Mouse (Mus musculus) midbrain, embryonic 13.5 days (tissue): ENCODE results near the gene Ostm1. TPM values are rescaled to one million over a fixed set of nuclear protein-coding genes. Genes with fewer than 3 reads are reported as not detected.

Source experiments
- ATAC-seq: fragments of 200-750 bp; cut with Nextera tagmentation; 2 replicates; pipeline ENCODE4 v1.8.0; 2017; ENCODE audit warnings: mild to moderate bottlenecking, moderate TSS enrichment, moderate library complexity
- H3K27ac ChIP-seq: fragments of 300-500 bp; sonication (generic); 2 replicates; pipeline ENCODE4 v1.5.1; 2015; ENCODE audit warnings: inconsistent platforms, mild to moderate bottlenecking, moderate library complexity
- H3K27me3 ChIP-seq: fragments of 300-500 bp; sonication (generic); 2 replicates; pipeline ENCODE4 v1.6.1; 2015; ENCODE audit warnings: mild to moderate bottlenecking, inconsistent platforms
- H3K36me3 ChIP-seq: fragments of 300-500 bp; sonication (generic); 2 replicates; pipeline ENCODE4 v1.6.1; 2015; ENCODE audit warnings: mild to moderate bottlenecking, inconsistent platforms
- H3K4me1 ChIP-seq: fragments of 300-500 bp; sonication (generic); replicated peaks from 2 replicates; pipeline ENCODE4 v1.6.1; 2015; ENCODE audit warnings: inconsistent platforms
- H3K4me2 ChIP-seq: fragments of 300-500 bp; sonication (generic); replicated peaks from 2 replicates; pipeline ENCODE4 v1.6.1; 2015; ENCODE audit warnings: moderate library complexity, mild to moderate bottlenecking, inconsistent platforms
- H3K4me3 ChIP-seq: fragments of 300-500 bp; sonication (generic); replicated peaks from 2 replicates; pipeline ENCODE4 v1.5.1; 2015; ENCODE audit warnings: mild to moderate bottlenecking, inconsistent platforms
- H3K9ac ChIP-seq: fragments of 300-500 bp; sonication (generic); replicated peaks from 2 replicates; pipeline ENCODE4 v1.6.1; 2015; ENCODE audit warnings: mild to moderate bottlenecking, inconsistent platforms
- H3K9me3 ChIP-seq: fragments of 300-500 bp; sonication (generic); 2 replicates; pipeline ENCODE4 v1.6.1; 2016; ENCODE audit warnings: mild to moderate bottlenecking, inconsistent platforms
- WGBS: fragments of 180-500 bp; shearing (Covaris S2); methylation state at CpG from one replicate; pipeline ENCODE4 v1.1.7; 2015; 5-methylcytosine and 5-hydroxymethylcytosine counted together
- polyA plus RNA-seq: library from polyadenylated mRNA; unstranded; fragments of >200 nt; fragmentation: Nextera tagmentation; extraction: Ambion mirVana; gene quantifications from 2 replicates; pipeline ENCODE4 v1.2.1, GENCODE M21; 2015

Gene Ostm1
- polyA plus RNA-seq, 1 experiment from 2014 or later = 37.4 TPM

- Histone ChIP-seq H3K9me3 (peaks cover 21% of the 10 kb centered on the region), H3K36me3 (no peaks in the 10 kb centered on the region), H3K4me3 (no peak overlapping the region), H3K27ac (no peak overlapping the region), H3K27me3 (peaks cover 19% of the 10 kb centered on the region; the same call in 1 of the 2 replicates), H3K4me2 (no peak overlapping the region), H3K9ac (no peak overlapping the region), H3K4me1 (no peaks in the 10 kb centered on the region)
- no peak for ATAC-seq
- WGBS = 70% methylated on average over 2 of the region's 2 CpGs
Observed at GRCm38 (mm10) chr10:42604874-42605273, 21.3 kb downstream of the Ostm1 start.

- no peaks in the 10 kb centered on the region for H3K4me1 ChIP-seq
- H3K27ac ChIP-seq = no peak overlapping the region
- ATAC-seq = no peak
- peaks cover 21% of the 10 kb centered on the region for H3K9me3 ChIP-seq
- no peaks in the 10 kb centered on the region for H3K36me3 ChIP-seq
- H3K4me3 ChIP-seq = no peak overlapping the region
- no peak overlapping the region for H3K9ac ChIP-seq
- peaks cover 33% of the 10 kb centered on the region for H3K27me3 ChIP-seq
- no peak overlapping the region for H3K4me2 ChIP-seq
- 75% methylated on average over 4 of the region's 4 CpGs for WGBS
Observed at GRCm38 (mm10) chr10:42606757-42607156, 23.1 kb downstream of the Ostm1 start.

- Histone ChIP-seq H3K9ac (no peak overlapping the region), H3K4me1 (peaks cover 21% of the 10 kb centered on the region), H3K4me3 (no peak overlapping the region), H3K36me3 (no peaks in the 10 kb centered on the region), H3K27ac (no peak overlapping the region), H3K9me3 (peaks cover 4% of the 10 kb centered on the region; the same call in 1 of the 2 replicates), H3K4me2 (peak overlapping the region; percentile 22), H3K27me3 (peaks cover 79% of the 10 kb centered on the region)
- 9% methylated on average over 12 of the region's 12 CpGs for WGBS
- no peak for ATAC-seq
Observed at GRCm38 (mm10) chr10:42613075-42613474, 29.5 kb downstream of the Ostm1 start.

GRCm38 (mm10) chr10:42613639-42614381 is 30.2 kb downstream of the Ostm1 start:
- peaks cover 78% of the 10 kb centered on the region for H3K27me3 ChIP-seq
- no peaks in the 10 kb centered on the region for H3K36me3 ChIP-seq
- peaks cover 25% of the 10 kb centered on the region for H3K4me1 ChIP-seq
- under 1% methylated on average over 39 of the region's 40 CpGs for WGBS
- peak overlapping the region; percentile 57 for H3K9ac ChIP-seq
- H3K4me3 ChIP-seq = peak overlapping the region; percentile 43
- H3K9me3 ChIP-seq = no peaks in the 10 kb centered on the region
- no peak overlapping the region for H3K27ac ChIP-seq
- H3K4me2 ChIP-seq = peak overlapping the region; percentile 79
- ATAC-seq = peak; percentile 82

GRCm38 (mm10) chr10:42614766-42615165 is 31.1 kb downstream of the Ostm1 start:
- no peak overlapping the region for H3K9ac ChIP-seq
- no peaks in the 10 kb centered on the region for H3K36me3 ChIP-seq
- H3K4me2 ChIP-seq = no peak overlapping the region
- H3K4me3 ChIP-seq = no peak overlapping the region
- no peak for ATAC-seq
- no peaks in the 10 kb centered on the region for H3K9me3 ChIP-seq
- peaks cover 81% of the 10 kb centered on the region for H3K27me3 ChIP-seq
- peaks cover 29% of the 10 kb centered on the region for H3K4me1 ChIP-seq
- 15% methylated on average over 9 of the region's 9 CpGs for WGBS
- no peak overlapping the region for H3K27ac ChIP-seq

- no peaks in the 10 kb centered on the region for H3K36me3 ChIP-seq
- WGBS = 37% methylated on average over 2 of the region's 2 CpGs
- H3K9me3 ChIP-seq = no peaks in the 10 kb centered on the region
- H3K4me1 ChIP-seq = peaks cover 24% of the 10 kb centered on the region
- H3K27me3 ChIP-seq = peaks cover 82% of the 10 kb centered on the region
- H3K4me2 ChIP-seq = no peak overlapping the region
- H3K27ac ChIP-seq = no peak overlapping the region
- ATAC-seq = no peak
- H3K9ac ChIP-seq = no peak overlapping the region
- no peak overlapping the region for H3K4me3 ChIP-seq
Observed at GRCm38 (mm10) chr10:42618291-42618690, 34.7 kb downstream of the Ostm1 start.

GRCm38 (mm10) chr10:42625907-42626306 is 42.3 kb downstream of the Ostm1 start:
- H3K9ac ChIP-seq = no peak overlapping the region
- H3K4me2 ChIP-seq = no peak overlapping the region
- ATAC-seq = no peak
- H3K9me3 ChIP-seq = no peaks in the 10 kb centered on the region
- no peak overlapping the region for H3K4me3 ChIP-seq
- 85% methylated on average over 2 of the region's 2 CpGs for WGBS
- peaks cover 9% of the 10 kb centered on the region for H3K4me1 ChIP-seq
- peaks cover 88% of the 10 kb centered on the region for H3K27me3 ChIP-seq
- H3K27ac ChIP-seq = no peak overlapping the region
- H3K36me3 ChIP-seq = no peaks in the 10 kb centered on the region

GRCm38 (mm10) chr10:42630596-42631355 is 47.2 kb downstream of the Ostm1 start:
- WGBS = under 1% methylated on average over 19 of the region's 19 CpGs
- H3K27me3 ChIP-seq = peaks cover 82% of the 10 kb centered on the region
- peaks cover 58% of the 10 kb centered on the region for H3K4me1 ChIP-seq
- no peak overlapping the region for H3K9ac ChIP-seq
- H3K4me3 ChIP-seq = 0 out of 2 replicates have a peak overlapping the region, but pooled peaks have one; percentile 31
- H3K4me2 ChIP-seq = peak overlapping the region; percentile 60
- no peaks in the 10 kb centered on the region for H3K9me3 ChIP-seq
- H3K36me3 ChIP-seq = no peaks in the 10 kb centered on the region
- peak overlapping the region; percentile 56 for H3K27ac ChIP-seq
- ATAC-seq = peak; percentile 25; the same call in 1 of the 2 replicates

GRCm38 (mm10) chr10:42631754-42632452 is 48.3 kb downstream of the Ostm1 start:
- peak overlapping the region; percentile 59; the same call in 1 of the 2 replicates for H3K27ac ChIP-seq

GRCm38 (mm10) chr10:42632453-42633360 is 49.1 kb downstream of the Ostm1 start:
- Histone ChIP-seq H3K4me3 (peak overlapping the region; percentile 31), H3K4me1 (peaks cover 62% of the 10 kb centered on the region), H3K36me3 (no peaks in the 10 kb centered on the region), H3K27ac (peak overlapping the region; percentile 59; the same call in 1 of the 2 replicates), H3K4me2 (peak overlapping the region; percentile 60), H3K27me3 (peaks cover 82% of the 10 kb centered on the region), H3K9ac (peak overlapping the region; percentile 41), H3K9me3 (no peaks in the 10 kb centered on the region)
- under 1% methylated on average over 39 of the region's 39 CpGs for WGBS
- ATAC-seq = peak; percentile 63

More at GRCm38 (mm10) chr10:42631754-42632452, 48.3 kb downstream of the Ostm1 start:
- under 1% methylated on average over 42 of the region's 42 CpGs for WGBS
- Histone ChIP-seq H3K9me3 (no peaks in the 10 kb centered on the region), H3K36me3 (no peaks in the 10 kb centered on the region), H3K27me3 (peaks cover 82% of the 10 kb centered on the region), H3K4me1 (peaks cover 62% of the 10 kb centered on the region), H3K9ac (peak overlapping the region; percentile 41; the same call in 1 of the 2 replicates), H3K4me3 (peak overlapping the region; percentile 31), H3K4me2 (peak overlapping the region; percentile 60)
- ATAC-seq = peak; percentile 31
